9 mouse cellular contexts compared by ENCODE assay signal in genomic region chr5:29335836-29336235, GRCm38 (mm10). TPM values are rescaled to one million over a fixed set of nuclear protein-coding genes. Genes with fewer than 3 reads are reported as not detected.
DNase-seq lines count a peak whose midpoint lies in the region; ATAC-seq and TF ChIP-seq lines count a peak whose summit lies in the region.
"Had no signal": no experiment of that assay in that cellular context is flagged by ENCODE, and none has a peak within 500 bp of the region (broad histone marks: within the 10 kb centered on the region; RNA-seq: fewer than 3 reads in every experiment).

No protein-coding gene starts in this region.

- TF ChIP-seq CTCF in cerebellum, adult 2 months (IDR thresholded peaks at IDR 0.05; ENCODE audit: borderline replicate concordance, insufficient read depth, low read depth, low read length), result peak; percentile 13; the same call in 1 of the 2 replicates

- DNase-seq in cerebellum, adult 2 months, result peak in 1 of 2 experiments; percentile 15
- DNase-seq in cerebellum, adult 11-12 months, result no peak
- DNase-seq in kidney, postnatal 14 days, result peak; percentile 15
- no peak for DNase-seq in kidney, postnatal 25 days
- peak; percentile 8 for DNase-seq in CD4-positive helper T cell, adult 2 months (ENCODE audit: low read depth, low spot score)
- peak; percentile 57 for DNase-seq in embryo, embryonic 11 days
- no peak for DNase-seq in right cerebral cortex, adult 18-20 months

- no peaks in the 10 kb centered on the region for H3K4me1 ChIP-seq in cerebellum, adult 2 months (ENCODE audit: control insufficient read depth, insufficient read depth, low read length)

- H3K4me3 ChIP-seq in cerebellum, adult 2 months (replicated peaks; ENCODE audit: insufficient read depth, low read depth, low read length), result no peak overlapping the region
- H3K4me3 ChIP-seq: erythroblast, embryonic 14.5 days had no signal

- 62% methylated on average over 5 of the region's 5 CpGs for WGBS in cerebellum, adult 2 months

- no peak for ATAC-seq in erythroblast, adult 5-6 weeks (replicated peaks; ENCODE audit: low FRiP score, poor library complexity, severe bottlenecking)

- H3K27ac ChIP-seq in cerebellum, adult 2 months (ENCODE audit: insufficient read depth, low read length), result no peak overlapping the region

- no peaks in the 10 kb centered on the region for H3K27me3 ChIP-seq in cerebellum, adult 2 months (ENCODE audit: control insufficient read depth, insufficient read depth, low read length)

- no peak for TF ChIP-seq POLR2A in cerebellum, adult 2 months (IDR thresholded peaks at IDR 0.05; ENCODE audit: borderline replicate concordance, insufficient read depth, low read length)

RNA-seq across cellular contexts. Expression of gene Lmbr1, which starts 42.4 kb away (rescaled TPM):
- polyA plus RNA-seq in cerebellum, adult 2 months (2012; rRNA removed), result 14.0 and 14.1 TPM in 2 replicates
- total RNA-seq in erythroblast, adult 5-6 weeks (2015; ENCODE audit: low replicate concordance), result 0.58 TPM in 1 of 2 replicates, not detected in the other
- 0.70 and 2.1 TPM in 2 replicates for total RNA-seq in erythroblast, adult 5-6 weeks (2017; ENCODE audit: low replicate concordance)

Comparison
In these comparisons a context has a peak if more than half of its experiments do, and no peak if none do; other contexts are left out.
1. DNase-seq: peak in kidney, postnatal 14 days (single experiment), CD4-positive helper T cell, adult 2 months (single experiment) and embryo, embryonic 11 days (single experiment); none in cerebellum, adult 11-12 months (single experiment), kidney, postnatal 25 days (0 of 2) and right cerebral cortex, adult 18-20 months (single experiment).